Mouse (Mus musculus): ENCODE data around the gene Epha2.

DNA sequence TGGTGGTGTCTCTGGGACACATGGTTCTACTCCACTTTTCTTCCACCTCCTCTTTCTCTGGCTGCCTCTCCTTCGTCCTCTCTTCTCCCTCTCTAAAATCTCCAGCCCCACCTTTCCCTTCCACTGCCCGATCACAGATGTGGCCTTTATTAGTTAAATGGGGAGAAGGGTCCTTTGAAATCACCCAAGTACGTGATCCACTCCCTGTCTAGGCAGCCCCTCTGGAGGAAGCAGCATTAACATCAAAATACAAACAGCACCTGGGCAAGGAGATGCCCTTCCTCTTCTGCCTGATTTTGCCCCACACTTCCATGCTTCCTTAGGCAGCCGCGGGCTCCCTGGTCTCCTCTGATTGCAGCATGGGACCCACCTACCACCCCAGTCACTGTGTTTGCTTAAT lies 18.4 kb upstream of the Epha2 start:
- TF ChIP-seq CTCF (IDR thresholded peaks at IDR 0.05; ENCODE audit: control insufficient read depth, insufficient read depth, low read length) (no peak), POLR2A (IDR thresholded peaks at IDR 0.05; ENCODE audit: borderline replicate concordance, control insufficient read depth, low read depth, low read length) (no peak)
